Mouse (Mus musculus) lung, adult 18-20 months (tissue): ENCODE data around the gene Nlrp1b.
A peak's percentile ranks its signal among the peaks of the same experiment; 100 is the strongest.

Experiments
- DNase-seq, 2 experiments: peaks; one replicate each; pipeline ENCODE4 v3.0.0; 2022; ENCODE audit warnings: mixed read lengths in 2 of 2

The Nlrp1b gene

DNA sequence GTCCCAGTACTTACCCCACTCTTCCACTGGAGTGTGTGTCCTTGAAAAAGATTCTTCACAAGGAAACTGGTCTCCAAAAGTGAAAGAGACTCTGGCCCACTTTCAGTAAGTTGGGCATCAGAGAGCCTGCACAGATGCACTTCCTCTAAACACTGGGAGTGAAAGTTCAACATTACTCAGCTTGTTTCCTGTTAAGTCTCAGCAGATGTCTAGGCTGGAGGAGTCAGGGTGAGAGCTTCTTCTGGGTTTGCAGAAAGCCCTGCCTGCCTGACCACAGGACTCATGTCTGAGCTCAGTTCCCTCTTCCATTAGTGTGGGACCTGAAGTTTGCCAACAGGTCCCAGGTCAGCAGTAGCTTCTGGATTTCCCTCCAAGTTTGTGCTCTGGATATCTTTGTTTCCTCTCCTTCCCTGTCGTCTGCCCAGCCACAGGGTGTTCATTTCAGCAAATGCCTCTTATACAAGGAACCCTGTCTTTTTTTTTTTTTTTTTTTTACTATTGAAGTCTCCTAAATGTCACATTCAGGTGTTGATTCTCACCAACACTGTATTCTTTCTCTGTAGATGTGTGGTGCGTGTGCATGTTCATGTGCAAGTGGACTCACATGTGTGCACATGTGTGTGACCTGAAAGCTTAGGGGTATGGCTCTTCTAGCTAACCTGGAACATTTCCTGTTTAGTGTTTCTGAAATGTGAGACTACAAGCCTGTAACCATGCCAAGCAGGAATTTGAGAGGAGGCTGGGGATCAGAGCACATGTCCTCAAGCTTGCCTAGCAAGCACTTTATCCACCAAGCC is at the start of gene Nlrp1b:
Gene Nlrp1b (minus strand): TSS at position 50 of the 797 bp plus-strand sequence.
- peak; percentile 22 to 28 for DNase-seq

DNA sequence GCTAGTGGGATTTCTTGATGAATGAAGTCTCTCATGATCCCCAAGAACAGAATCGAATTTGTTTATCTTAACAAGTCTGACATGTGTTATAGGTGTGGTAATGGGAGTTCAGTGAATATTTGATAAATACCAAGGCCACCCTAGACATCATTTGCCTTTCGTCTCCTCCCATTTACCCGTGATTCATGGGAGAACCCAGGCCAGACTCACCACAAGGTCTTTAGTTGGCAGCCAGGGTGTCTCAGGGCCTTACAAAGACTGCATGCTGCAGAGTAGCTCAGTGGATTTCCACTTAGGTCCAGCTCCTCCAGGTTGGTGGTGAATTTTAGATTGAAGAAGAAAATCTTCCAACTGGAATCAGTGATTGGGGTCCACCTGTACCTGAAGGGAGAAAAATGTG is 30.5 kb upstream of the Nlrp1b start:
- DNase-seq = no peak

DNA sequence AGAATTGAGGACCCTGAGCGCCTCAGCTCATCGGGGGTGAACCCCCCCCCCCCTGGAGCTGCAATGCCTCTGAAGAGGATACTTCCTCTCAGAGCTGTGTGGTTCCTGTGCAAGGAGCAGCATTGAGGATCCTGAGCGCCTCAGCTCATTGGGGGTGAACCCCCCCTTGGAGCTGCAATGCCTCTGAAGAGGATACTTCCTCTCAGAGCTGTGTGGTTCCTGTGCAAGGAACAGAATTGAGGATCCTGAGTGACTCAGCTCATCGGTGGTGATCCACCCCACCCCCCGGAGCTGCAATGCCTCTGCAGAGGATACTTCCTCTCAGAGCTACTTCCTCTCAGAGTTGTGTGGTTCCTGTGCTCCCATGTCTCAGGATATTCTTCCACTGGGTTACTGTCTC is 20.8 kb upstream of the Nlrp1b start:
- DNase-seq = peak; percentile 34 to 49

DNA sequence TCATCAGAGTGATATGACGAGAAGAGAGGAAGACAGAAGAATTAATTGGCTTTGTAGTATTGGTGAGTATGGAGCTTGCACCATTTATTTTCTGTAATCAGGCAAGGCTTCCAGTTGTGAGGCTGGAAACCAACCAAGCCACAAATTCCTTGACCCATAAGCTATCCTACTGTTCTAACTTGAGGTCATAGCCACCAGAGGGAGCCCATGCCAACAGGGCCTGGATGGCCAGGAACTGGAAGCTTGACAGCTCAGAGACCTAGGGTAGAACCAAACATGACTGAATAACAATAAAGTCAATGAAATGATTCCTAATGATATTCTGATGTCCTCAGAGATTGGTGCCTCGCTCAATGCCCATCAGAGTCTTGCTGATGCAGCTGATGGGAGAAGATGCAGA is 5.9 kb downstream of the Nlrp1b start:
- no peak for DNase-seq

DNA sequence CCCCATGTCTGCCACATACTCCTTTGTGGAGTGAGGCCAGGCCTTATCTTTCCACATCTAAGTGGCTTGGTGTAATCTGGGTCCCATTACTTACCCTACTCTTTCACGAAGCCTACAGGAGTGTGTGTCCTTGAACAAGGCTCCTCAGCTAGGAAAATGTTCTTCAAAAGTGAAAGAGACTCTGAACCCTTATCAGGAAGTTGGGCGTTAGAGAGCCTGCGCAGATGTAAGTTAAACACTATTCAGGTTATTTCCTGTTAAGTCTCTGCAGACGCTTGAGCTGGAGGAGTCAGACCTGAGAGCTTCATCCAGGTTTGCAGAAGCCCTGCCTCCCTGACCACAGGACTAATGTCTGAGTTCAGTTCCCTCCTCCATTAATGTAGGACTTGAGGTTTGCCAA is 27.8 kb downstream of the Nlrp1b start:
- no peak for DNase-seq

DNA sequence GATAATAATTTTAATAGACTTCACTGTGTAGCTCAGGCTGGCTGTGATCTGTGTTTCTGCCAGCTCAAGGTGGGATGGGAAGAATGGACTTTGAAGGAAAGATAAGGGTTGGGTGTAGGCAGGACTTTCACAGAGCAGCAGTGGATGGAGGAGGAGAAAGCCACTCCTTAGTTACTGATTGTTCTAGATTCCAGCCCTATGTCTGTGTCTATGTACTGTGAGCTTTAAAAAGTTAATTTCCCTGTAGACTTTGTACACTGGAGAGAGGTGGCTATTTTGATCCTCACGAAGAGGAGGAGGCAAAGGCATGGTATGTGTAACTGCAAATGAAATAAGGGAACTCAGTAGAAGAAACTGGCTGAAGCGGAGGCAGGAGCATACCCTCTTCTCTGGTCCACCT is 31.2 kb downstream of the Nlrp1b start:
- DNase-seq = no peak

DNA sequence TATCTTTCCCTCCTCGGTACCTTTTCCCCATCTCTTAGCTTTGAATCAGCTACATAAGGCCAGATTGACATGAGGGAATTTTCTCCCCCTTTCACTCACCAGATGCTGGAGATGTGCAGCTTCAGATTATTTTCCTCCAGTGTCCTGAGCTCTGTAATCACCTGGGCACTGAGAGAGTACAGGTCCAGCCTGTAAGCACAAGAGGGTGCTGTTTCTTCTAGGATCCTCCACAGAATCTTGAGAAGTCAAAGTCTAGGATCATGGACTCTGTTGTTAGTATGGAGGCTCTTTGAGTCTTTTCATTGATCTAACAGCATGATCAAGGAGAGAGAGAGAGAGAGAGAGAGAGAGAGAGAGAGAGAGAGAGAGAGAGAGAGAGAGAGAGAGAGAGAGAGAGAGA is 60.9 kb downstream of the Nlrp1b start:
- no peak for DNase-seq

DNA sequence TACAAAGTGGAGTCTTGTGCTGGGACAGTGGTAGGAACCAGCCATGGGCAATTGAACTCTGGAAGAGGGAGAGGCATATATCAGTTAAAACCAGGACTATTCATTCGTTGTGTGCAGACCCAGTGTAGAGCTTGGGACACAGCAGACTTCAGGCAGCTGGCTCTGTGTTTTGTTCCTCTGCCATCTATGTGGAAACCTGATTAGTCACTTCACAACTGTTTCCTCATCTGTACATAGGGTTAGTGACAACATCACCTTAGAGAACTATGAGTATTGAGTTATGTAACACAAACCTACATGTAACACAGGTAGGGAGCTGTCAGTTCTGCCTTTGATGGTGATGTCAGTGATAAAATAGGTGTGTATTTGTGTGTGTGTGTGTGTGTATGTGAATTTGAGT is 66.4 kb downstream of the Nlrp1b start:
- DNase-seq = no peak

DNA sequence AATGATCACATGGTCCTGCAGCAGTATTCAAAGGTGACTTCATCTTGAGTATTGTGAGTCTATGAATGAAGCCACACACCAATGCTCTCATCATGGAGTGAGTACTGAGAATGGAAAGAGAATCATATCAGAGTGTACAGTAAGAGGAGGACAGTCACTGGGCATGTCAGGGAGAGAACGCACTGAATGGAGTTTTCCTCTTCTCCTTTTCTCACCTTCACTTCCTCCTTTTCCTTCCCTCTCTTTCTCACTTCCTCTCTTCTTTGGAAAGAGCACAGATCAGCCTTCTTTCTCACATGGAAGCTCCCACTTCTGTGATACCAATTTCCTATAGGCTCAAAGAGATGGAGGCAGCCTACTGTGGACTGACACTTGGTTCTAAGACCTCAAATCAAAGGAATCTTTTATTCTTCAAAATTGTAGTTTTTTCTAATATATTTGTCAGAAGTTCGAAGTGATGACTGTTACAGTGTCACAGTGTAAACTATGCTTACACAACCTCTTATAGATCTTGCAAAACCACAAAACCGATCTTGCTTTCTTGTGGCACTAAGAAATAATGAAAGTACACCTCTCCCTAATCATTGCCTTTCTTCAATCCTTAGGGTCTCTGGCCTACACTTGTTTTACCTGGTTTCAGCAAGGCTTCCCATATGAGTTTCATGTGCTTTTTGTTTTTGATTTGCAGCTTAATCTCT is 70.9 kb downstream of the Nlrp1b start:
- no peak for DNase-seq

DNA sequence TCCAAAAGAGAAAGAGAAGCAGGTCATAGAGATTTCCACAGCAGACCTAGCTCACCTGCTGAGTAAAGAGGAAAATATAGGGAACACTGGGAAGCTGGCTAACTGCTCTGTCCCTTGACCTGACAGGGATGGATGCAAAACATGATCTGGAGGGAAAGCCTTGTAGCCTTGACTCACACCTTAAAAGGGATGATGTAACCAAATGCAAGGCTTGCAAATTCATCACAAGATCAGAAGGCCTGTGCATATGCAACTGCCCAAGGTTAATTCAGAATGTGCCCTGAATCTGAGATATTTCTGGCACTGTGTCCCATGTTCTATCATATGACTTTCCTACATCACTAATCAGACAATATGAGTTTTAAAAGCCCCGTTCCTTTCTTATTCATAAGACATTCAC is 75.3 kb downstream of the Nlrp1b start:
- no peak for DNase-seq

DNA sequence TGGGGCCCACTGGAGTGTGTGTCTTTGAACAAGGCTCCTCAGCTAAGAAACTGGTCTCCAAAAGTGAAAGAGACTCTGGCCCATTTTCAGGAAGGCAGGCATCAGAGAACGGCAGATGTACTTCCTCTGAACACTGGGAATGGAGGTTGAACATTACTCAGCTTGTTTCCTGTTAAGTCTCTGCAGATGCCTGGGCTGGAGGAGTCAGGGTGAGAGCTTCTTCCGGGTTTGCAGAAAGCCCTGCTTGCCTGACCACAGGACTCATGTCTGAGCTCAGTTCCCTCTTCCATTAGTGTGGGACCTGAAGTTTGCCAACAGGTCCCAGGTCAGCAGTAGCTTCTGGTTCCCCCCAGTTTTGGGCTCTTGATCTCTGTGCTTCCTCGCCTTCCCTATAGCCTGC is 85.9 kb downstream of the Nlrp1b start, which contains the start of gene Nlrp1a:
Gene Nlrp1a (minus strand): TSS at position 44 of the 400 bp plus-strand sequence.
- DNase-seq = peak; percentile 33 to 35

DNA sequence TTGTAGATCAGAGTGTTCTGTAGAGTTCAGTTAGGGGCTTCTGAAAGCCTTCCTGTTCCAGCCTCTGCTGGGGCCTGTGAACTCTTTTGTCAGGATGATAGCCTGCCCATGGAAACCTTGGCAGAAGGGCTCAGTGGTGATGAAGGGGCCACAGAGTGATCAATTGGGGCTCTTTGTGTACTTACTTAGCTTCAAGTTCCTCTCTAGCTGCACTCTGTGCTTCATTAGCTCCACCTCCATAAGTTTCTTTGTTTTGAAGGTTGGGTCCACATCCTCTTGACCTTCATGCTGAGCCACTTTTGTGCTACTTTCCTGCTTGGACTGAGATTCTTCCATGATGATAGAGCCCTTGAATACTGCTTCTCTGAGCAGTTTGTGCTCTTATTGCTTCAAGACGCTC is 88.5 kb downstream of the Nlrp1b start:
- DNase-seq = peak; percentile 5 to 11

DNA sequence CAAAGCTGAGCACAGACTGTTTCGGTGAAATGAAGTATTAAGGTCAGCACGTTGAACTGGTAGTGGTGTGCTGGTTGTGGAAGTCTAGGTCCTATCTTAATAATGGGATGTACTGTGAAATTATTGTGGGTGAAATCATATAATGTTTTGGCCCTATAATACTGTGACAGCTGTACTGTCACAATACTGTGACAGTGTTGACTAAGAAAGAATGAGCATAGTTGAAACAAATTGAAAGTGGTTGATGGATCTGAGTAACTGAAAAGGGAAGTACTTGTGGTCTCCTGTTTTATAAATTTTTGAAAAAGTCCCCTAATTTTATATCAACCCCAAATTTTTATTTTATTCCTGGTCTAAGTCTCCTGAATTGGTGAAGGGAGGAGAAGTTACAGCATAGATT is 123.4 kb downstream of the Nlrp1b start:
- no peak for DNase-seq

DNA sequence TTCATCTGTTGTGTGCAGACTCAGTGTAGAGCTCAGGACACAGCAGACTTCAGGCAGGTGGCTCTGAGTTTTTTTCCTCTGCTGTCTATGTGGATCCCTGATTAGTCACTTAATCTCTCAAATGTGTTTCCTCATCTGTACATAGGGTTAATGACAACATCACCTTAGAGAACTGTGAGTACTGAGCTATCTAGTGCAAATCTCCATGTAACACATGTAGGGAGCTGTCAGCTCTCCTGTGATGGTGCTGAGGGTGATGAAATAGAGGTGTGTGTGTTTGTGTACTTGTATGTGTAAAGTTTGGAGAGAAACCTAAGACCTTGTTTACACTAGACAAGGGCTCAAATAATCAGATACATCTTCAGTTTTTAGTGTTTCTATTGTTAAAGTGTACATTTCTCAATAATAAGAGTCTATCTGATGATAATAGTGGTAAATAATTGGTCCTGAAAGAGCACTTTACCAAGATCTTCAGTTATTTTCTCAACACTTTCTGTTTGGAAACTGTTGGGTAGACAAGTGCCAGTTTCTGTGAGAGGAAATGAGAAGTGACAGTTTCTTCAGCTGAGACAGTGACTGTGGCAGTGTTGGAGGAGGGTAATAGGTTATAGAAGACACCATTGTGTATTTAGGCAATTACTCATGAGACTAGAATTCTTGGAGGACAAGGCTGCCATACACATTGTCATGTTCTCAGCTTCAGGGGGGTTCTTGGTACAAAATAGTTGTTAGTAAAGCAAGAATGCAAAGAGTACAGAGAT is 124.1 kb downstream of the Nlrp1b start:
- no peak for DNase-seq

DNA sequence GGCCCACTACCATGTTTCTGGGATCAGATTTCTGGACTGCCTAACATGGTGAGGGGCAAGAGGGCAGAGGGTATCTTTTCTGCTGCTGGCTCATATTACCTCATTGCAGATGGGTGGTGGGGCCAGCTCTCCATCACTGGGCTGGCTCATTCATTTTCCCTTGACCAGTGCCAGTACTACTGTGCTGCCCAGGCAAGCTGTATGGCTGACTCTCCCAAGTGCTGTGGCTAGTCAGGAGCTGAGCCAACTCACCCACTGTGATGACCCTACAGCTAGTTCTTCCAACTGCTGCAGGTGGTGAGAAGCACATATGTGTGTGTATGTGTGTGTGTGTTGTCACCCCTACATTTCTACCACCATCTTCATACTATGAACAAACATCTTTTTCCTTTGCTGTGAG is 126.6 kb downstream of the Nlrp1b start:
- DNase-seq = no peak
